Mouse (Mus musculus) testis, adult 2 months (tissue): ENCODE data around the gene CK137956.

Experiments
- CTCF ChIP-seq: fragments of 200-500 bp; IDR thresholded peaks from 2 replicates; pipeline ENCODE4 v1.5.1; 2012; ENCODE audit warnings: low read depth, mild to moderate bottlenecking, inconsistent platforms, low read length, moderate library complexity; ENCODE audit not compliant: control insufficient read depth, insufficient read depth, insufficient replicate concordance
- POLR2A ChIP-seq: fragments of 200-500 bp; IDR thresholded peaks from 2 replicates; pipeline ENCODE4 v1.6.1; 2012; ENCODE audit warnings: low read depth, mild to moderate bottlenecking, inconsistent platforms, low read length, moderate library complexity; ENCODE audit not compliant: control insufficient read depth

- TF ChIP-seq CTCF (no peak), POLR2A (no peak)
Measured at GRCm38 (mm10) chr4:127969101-127969500, 1.6 kb downstream of the CK137956 start.
